Mouse (Mus musculus) G1E (cell line): ENCODE measurements around the gene Pign. TPM values are rescaled to one million over a fixed set of nuclear protein-coding genes. Genes with fewer than 3 reads are reported as not detected.

Experiments
- ATAC-seq: 2 replicates; pipeline ENCODE4 v1.8.0; 2016; ENCODE audit warnings: mild to moderate bottlenecking; ENCODE audit not compliant: insufficient number of reproducible peaks, poor library complexity, low FRiP score, severe bottlenecking; ENCODE audit errors: extremely low read depth
- DNase-seq: peaks from one replicate; pipeline ENCODE4 v3.0.0; 2012; ENCODE audit warnings: low spot score
- H3K27me3 ChIP-seq: 2 replicates; pipeline ENCODE4 v1.6.1; 2012; ENCODE audit warnings: mild to moderate bottlenecking, low read length, inconsistent platforms; ENCODE audit not compliant: insufficient read depth
- H3K36me3 ChIP-seq: replicated peaks from 2 replicates; pipeline ENCODE3; 2012; ENCODE audit warnings: mild to moderate bottlenecking, inconsistent platforms
- H3K4me1 ChIP-seq: 2 replicates; pipeline ENCODE4 v1.6.1; 2012; ENCODE audit warnings: low read depth, low read length, inconsistent platforms, mixed read lengths; ENCODE audit not compliant: insufficient read depth
- H3K4me3 ChIP-seq: 2 replicates; pipeline ENCODE4 v1.5.1; 2012; ENCODE audit warnings: low read depth, mild to moderate bottlenecking, inconsistent platforms, low read length, moderate library complexity, mixed read lengths
- H3K9me3 ChIP-seq: replicated peaks from 2 replicates; pipeline ENCODE4 v1.6.1; 2012; ENCODE audit warnings: inconsistent platforms
- CTCF ChIP-seq: IDR thresholded peaks from 2 replicates; pipeline ENCODE4 v1.5.1; 2012; ENCODE audit warnings: low read depth, low read length, inconsistent platforms, mixed read lengths
- GATA1 ChIP-seq: IDR thresholded peaks from 2 replicates; pipeline ENCODE4 v1.6.1; 2012; ENCODE audit warnings: borderline replicate concordance, low read length, inconsistent platforms, mixed read lengths
- GATA2 ChIP-seq: IDR thresholded peaks from 2 replicates; pipeline ENCODE4 v1.6.1; 2012; ENCODE audit warnings: low read depth, low read length, inconsistent platforms, borderline replicate concordance
- POLR2AphosphoS5 ChIP-seq: IDR thresholded peaks from 2 replicates; pipeline ENCODE4 v1.6.1; 2012; ENCODE audit warnings: low read depth, low read length, inconsistent platforms; ENCODE audit not compliant: insufficient replicate concordance
- TAL1 ChIP-seq: conservative IDR thresholded peaks from 2 replicates; pipeline ENCODE4 v1.6.1; 2012; ENCODE audit warnings: low read depth, low read length, inconsistent platforms, mixed read lengths
- polyA plus RNA-seq: library from polyadenylated mRNA; stranded (reverse); fragments of >175 nt; gene quantifications from 2 replicates; pipeline ENCODE4 v1.2.3, GENCODE M21; 2012
- total RNA-seq, 2 experiments: library from RNA; stranded (forward) in 1 of 2; stranded (reverse) in 1 of 2; fragments of 200-1000 nt in 1 of 2; fragments of >200 nt in 1 of 2; fragmentation: Nextera tagmentation in 1 of 2; gene quantifications; 2 replicates each; pipeline ENCODE4 v1.2.3; 2014 to 2017

Pign gene
- total and polyA plus RNA-seq, 3 experiments, result 26.1 to 54.8 (median 53.4) TPM

DNA sequence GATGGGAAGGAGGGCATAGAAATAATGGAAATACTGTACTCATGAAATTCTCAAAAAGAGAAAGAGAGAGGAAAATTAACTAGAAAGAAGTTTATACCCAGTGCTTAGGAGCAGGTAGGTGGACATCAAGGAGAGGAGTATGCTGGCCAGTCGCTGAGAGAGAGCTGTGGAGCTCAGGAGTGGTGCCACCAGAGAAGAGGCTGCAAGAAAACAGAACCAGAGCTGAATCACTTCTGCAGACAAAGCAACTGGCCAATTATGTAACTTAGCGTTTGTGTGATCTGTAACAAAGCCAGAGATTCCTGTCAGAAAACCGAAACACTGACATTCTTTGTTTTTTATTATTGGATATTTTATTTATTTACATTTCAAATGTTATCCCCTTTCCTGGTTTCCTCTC is 97.4 kb downstream of the Pign start:
- Histone ChIP-seq H3K9me3 (no peaks in the 10 kb centered on the region), H3K4me3 (no peak overlapping the region), H3K27me3 (no peaks in the 10 kb centered on the region), H3K4me1 (peaks cover 8% of the 10 kb centered on the region), H3K36me3 (peaks cover 22% of the 10 kb centered on the region)
- DNase-seq (no peak), ATAC-seq (no peak)
- TF ChIP-seq GATA2 (no peak), CTCF (no peak), POLR2AphosphoS5 (no peak), TAL1 (no peak), GATA1 (no peak)

DNA sequence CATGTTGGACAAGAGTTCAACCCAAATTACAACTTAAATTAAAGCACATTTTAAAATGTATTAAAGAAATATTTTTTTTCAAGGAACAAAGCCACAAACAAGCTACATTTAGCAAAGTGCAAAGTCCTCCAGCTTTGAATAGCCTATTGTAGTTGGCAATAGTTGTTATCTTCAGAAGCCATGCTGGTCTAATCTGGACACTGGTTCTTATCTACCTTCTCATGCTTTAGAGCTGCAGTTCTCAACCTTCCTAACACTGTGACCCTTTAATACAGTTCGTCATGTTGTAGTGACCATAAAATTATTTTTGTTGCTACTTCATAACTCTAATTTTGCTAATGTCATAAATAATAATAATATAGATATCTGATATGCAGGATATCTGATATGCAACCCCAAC is 99.2 kb downstream of the Pign start:
- H3K9me3 ChIP-seq, result no peaks in the 10 kb centered on the region
- DNase-seq, result no peak
- no peak overlapping the region for H3K4me3 ChIP-seq
- peak; percentile 63; the same call in 1 of the 2 replicates for ATAC-seq
- peaks cover 22% of the 10 kb centered on the region for H3K36me3 ChIP-seq
- peaks cover 8% of the 10 kb centered on the region for H3K4me1 ChIP-seq
- TF ChIP-seq TAL1 (0 out of 2 replicates have a peak, but pooled peaks have one; percentile 17), GATA2 (no peak)
- no peaks in the 10 kb centered on the region for H3K27me3 ChIP-seq

DNA sequence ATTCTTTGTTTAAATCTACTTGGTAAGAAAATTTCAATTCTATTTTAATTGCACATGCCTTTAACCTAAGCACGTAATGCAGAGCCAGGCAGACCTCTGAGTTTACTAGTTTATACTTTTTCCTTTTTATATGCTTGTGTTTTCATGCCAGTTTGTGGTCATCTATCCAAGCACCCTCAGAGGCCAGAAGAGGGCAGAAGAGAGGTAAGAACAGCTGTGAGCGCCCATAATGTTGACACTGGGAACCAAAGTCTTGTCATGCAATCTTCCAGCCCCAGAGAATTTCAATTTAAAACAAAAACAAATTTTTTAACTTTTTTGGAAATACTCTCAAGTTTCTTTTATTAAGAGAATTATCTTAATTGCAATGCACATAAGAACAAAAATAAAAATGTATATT is 99.7 kb downstream of the Pign start:
- Histone ChIP-seq H3K9me3 (no peaks in the 10 kb centered on the region), H3K4me3 (no peak overlapping the region), H3K27me3 (no peaks in the 10 kb centered on the region), H3K36me3 (peaks cover 24% of the 10 kb centered on the region), H3K4me1 (peaks cover 8% of the 10 kb centered on the region)
- peak; percentile 48; the same call in 1 of the 2 replicates for ATAC-seq
- TF ChIP-seq GATA2, result no peak
- no peak for TF ChIP-seq CTCF
- no peak for TF ChIP-seq POLR2AphosphoS5
- TF ChIP-seq GATA1, result no peak
- TF ChIP-seq TAL1, result no peak
- no peak for DNase-seq

DNA sequence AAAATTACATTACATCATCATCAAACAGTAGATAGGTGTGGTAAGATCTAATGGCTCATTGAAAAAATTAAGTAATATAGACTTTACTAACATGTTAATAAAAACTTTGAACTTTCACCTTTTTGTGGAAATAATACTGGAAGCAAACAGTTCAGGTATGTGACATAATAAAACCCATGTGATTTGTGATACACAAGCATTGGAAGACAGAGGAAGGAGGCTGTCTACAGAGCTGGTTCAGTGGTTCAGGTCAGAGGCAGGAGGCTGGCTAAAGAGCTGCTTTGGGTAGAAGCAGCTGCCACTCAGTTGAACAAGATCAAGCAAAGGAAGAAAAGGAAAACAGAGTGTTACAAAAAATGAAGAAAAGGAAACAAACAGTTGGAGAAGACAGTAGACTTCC is 107.4 kb downstream of the Pign start:
- ATAC-seq (no peak), DNase-seq (no peak)
- Histone ChIP-seq H3K4me3 (no peak overlapping the region), H3K27me3 (no peaks in the 10 kb centered on the region), H3K36me3 (peaks cover 19% of the 10 kb centered on the region), H3K4me1 (peaks cover 4% of the 10 kb centered on the region; the same call in 1 of the 2 replicates), H3K9me3 (no peaks in the 10 kb centered on the region)
- TF ChIP-seq GATA2 (no peak), POLR2AphosphoS5 (no peak), TAL1 (no peak), GATA1 (no peak), CTCF (no peak)

DNA sequence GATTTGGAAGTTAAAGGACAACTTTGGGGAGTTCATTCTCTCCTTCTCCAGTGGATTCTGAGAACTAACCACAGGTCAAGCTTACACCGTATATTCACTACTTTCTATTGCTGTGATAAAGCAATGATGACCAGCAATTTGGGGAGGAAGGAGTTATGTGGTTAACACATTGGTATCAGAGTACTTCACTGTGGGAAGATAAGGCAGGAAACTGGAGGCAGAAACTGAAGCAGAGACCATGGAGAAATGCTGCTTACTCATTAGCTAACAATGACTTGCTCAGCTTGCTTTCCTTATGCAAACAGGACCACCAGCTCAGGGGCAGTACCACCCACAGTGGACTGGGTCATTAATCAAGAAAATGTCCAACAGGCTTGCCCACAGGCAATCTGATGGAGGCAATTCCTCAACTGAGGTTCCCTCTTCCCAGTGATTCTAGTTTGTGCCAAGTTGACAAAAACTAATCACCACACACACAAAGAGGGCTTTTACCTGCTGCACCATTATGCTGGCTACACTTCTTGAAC is 108.2 kb downstream of the Pign start:
- H3K36me3 ChIP-seq, result peaks cover 19% of the 10 kb centered on the region
- no peaks in the 10 kb centered on the region for H3K9me3 ChIP-seq
- ATAC-seq (no peak), DNase-seq (no peak)
- TF ChIP-seq POLR2AphosphoS5, result no peak
- TF ChIP-seq GATA1, result no peak
- TF ChIP-seq CTCF, result no peak
- no peak for TF ChIP-seq GATA2
- TF ChIP-seq TAL1, result no peak
- no peak overlapping the region for H3K4me3 ChIP-seq
- no peaks in the 10 kb centered on the region for H3K27me3 ChIP-seq
- H3K4me1 ChIP-seq, result peaks cover 4% of the 10 kb centered on the region; the same call in 1 of the 2 replicates

DNA sequence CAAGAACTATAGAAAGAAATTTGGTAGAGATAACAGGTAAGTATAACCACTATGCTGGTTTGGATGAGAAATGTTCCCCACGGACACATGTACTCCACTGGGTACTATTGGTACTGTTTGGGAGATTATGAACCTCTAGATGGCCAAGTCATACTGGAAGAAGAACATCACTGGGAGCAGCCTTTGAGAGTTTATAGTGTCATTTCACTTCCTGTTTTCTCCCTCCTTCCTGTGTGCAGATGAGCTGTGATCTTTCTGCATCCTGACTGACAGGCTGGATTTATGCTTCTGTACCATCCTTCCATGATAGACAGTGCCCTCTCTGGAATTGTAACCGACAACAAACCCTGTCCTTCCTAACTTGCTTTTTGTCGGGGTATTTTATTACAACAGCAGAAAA is 110.3 kb downstream of the Pign start:
- Histone ChIP-seq H3K4me1 (peaks cover 4% of the 10 kb centered on the region; the same call in 1 of the 2 replicates), H3K4me3 (no peak overlapping the region), H3K9me3 (no peaks in the 10 kb centered on the region), H3K27me3 (no peaks in the 10 kb centered on the region), H3K36me3 (peaks cover 19% of the 10 kb centered on the region)
- DNase-seq (no peak), ATAC-seq (no peak; the same call in 1 of the 2 replicates)
- no peak for TF ChIP-seq POLR2AphosphoS5
- TF ChIP-seq GATA1, result no peak
- TF ChIP-seq GATA2, result no peak
- TF ChIP-seq TAL1, result no peak
- no peak for TF ChIP-seq CTCF
